Mouse (Mus musculus): ENCODE results near the gene Sirt4.

DNA sequence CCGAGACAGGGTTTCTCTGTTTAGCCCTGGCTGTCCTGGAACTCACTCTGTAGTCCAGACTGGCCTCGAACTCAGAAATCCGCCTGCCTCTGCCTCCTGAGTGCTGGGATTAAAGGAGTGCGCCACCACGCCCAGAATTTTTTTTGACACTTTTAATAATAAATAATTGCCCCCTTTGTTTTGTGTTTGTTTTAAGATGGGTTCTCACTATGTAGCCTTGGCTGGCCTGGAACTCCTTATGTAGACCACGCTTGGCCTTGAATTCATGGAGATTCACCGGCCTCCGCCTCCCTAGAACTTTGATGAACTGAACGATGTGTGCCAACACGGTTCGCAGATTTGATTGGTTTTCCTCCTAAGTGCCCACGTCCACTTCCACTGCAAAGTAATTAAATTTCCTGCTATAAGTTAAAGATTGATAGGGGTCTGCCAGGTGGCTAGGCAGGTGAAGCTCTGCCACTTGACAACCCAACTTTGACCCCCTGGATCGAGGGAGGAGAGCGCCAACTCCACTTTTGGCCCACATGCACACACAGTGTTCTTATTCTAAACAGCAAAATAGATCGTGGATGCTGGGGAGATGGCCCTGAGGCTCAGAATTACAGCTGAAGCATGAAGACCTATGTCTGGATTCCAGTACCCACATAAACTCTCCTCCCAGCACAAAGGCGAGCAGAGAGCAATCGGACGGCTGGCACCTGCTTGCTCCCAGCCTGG is 1.1 kb upstream of the Sirt4 start:
- no peak for TF ChIP-seq POLR2A (IDR thresholded peaks at IDR 0.05; ENCODE audit: extremely low read depth, insufficient read depth, low read length)
- TF ChIP-seq CTCF (IDR thresholded peaks at IDR 0.05; ENCODE audit: low read depth, low read length), result no peak
